Mouse (Mus musculus) midbrain, embryonic 11.5 days (tissue): ENCODE results near the gene Stk19. TPM values are rescaled to one million over a fixed set of nuclear protein-coding genes. Genes with fewer than 3 reads are reported as not detected.

Experiments used
- ATAC-seq: fragments of 200-750 bp; cut with Nextera tagmentation; 2 replicates; pipeline ENCODE4 v1.8.0; 2017; ENCODE audit warnings: moderate TSS enrichment, moderate library complexity; ENCODE audit not compliant: low FRiP score
- DNase-seq: peaks from one replicate; pipeline ENCODE4 v3.0.0; 2015; ENCODE audit warnings: low spot score; ENCODE audit errors: missing footprints
- H3K27ac ChIP-seq: fragments of 300-500 bp; sonication (generic); 2 replicates; pipeline ENCODE4 v1.5.1; 2014; ENCODE audit warnings: low read depth, low read length
- H3K27me3 ChIP-seq: fragments of 300-500 bp; sonication (generic); 2 replicates; pipeline ENCODE4 v1.6.1; 2014; ENCODE audit warnings: mild to moderate bottlenecking, low read length, moderate library complexity, mixed read lengths; ENCODE audit not compliant: control insufficient read depth, insufficient read depth
- H3K36me3 ChIP-seq: fragments of 300-500 bp; sonication (generic); 2 replicates; pipeline ENCODE4 v1.6.1; 2014; ENCODE audit warnings: mild to moderate bottlenecking, low read length, moderate library complexity, mixed read lengths; ENCODE audit not compliant: control insufficient read depth, insufficient read depth
- H3K4me1 ChIP-seq: fragments of 300-500 bp; sonication (generic); 2 replicates; pipeline ENCODE4 v1.6.1; 2014; ENCODE audit warnings: low read length; ENCODE audit not compliant: control insufficient read depth, insufficient read depth
- H3K4me2 ChIP-seq: fragments of 300-500 bp; sonication (generic); 2 replicates; pipeline ENCODE4 v1.6.1; 2014; ENCODE audit warnings: mild to moderate bottlenecking, moderate library complexity
- H3K4me3 ChIP-seq: fragments of 300-500 bp; sonication (generic); 2 replicates; pipeline ENCODE4 v1.5.1; 2014; ENCODE audit warnings: low read depth, low read length
- H3K9ac ChIP-seq: fragments of 300-500 bp; sonication (generic); 2 replicates; pipeline ENCODE4 v1.6.1; 2014; ENCODE audit warnings: low read length
- H3K9me3 ChIP-seq: fragments of 300-500 bp; sonication (generic); 2 replicates; pipeline ENCODE4 v1.6.1; 2016; ENCODE audit warnings: low read length; ENCODE audit not compliant: control insufficient read depth
- WGBS: fragments of 180-500 bp; shearing (Covaris S2); extraction: QIAGEN DNeasy Blood & Tissue Kit; methylation state at CpG from one replicate; pipeline ENCODE4 v1.1.7; 2014; 5-methylcytosine and 5-hydroxymethylcytosine counted together
- polyA plus RNA-seq: library from polyadenylated mRNA; unstranded; fragments of >200 nt; fragmentation: Nextera tagmentation; extraction: Ambion mirVana; gene quantifications from 2 replicates; pipeline ENCODE4 v1.2.1, GENCODE M21; 2014

Gene Stk19
- polyA plus RNA-seq, 1 experiment from 2014 or later, result 21.5 TPM

DNA sequence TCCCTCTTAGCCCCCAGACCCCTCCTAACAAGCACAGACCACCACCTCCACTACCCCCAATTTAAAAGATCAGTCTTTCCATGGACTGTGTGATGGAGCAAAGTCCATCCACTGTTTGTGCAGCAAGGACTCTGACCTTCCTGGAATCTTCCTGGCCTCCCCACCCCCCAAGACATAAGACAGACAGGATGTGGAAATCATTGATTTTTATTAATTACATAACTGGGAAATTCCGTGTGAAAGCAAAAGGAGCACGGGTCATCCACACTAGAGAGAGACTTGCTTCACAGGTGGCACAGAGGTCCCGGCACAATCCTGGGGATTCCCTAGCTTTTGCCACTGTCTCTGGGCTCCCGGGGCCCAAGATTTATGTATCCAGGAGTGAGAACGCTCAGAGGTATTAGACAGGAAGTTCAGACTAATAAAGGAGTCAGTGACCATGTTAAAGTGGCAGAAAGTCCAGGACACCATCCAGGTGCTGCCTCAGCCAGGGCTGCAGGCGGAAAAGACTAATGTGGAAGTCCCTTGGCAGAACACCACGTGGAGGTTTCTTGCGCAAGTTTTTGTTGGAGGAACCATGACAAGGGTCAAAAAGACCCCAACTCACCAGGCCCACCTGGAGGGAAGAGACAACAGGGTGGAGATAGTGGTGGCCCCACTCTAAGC, 25.8 kb upstream of the Stk19 start, which contains the start of gene Cfb:
TSS of gene Cfb (minus strand) at position 103 of the 666 bp plus-strand sequence.
- no peak for ATAC-seq
- WGBS, result 72% methylated on average over 8 of the region's 8 CpGs
- no peak within 1 kb of the TSS for H3K27ac ChIP-seq

GRCm38 (mm10) chr17:34861704-34862415, 25.1 kb upstream of the Stk19 start:
- H3K27me3 ChIP-seq, result no peaks in the 10 kb centered on the region
- ATAC-seq (no peak), DNase-seq (peak; percentile 77)
- H3K4me2 ChIP-seq, result no peak overlapping the region
- no peak overlapping the region for H3K4me3 ChIP-seq
- H3K9ac ChIP-seq, result no peak overlapping the region
- no peaks in the 10 kb centered on the region for H3K9me3 ChIP-seq
- H3K36me3 ChIP-seq, result no peaks in the 10 kb centered on the region
- 74% methylated on average over 13 of the region's 13 CpGs for WGBS
- H3K27ac ChIP-seq, result no peak overlapping the region
- H3K4me1 ChIP-seq, result no peaks in the 10 kb centered on the region

More for the DNA sequence above, 25.8 kb upstream of the Stk19 start, which contains the start of gene Cfb:
- Histone ChIP-seq H3K4me1 (no peaks in the 10 kb centered on the region), H3K9ac (no peak within 1 kb of the TSS), H3K36me3 (no peaks in the 10 kb centered on the region), H3K4me2 (no peak within 1 kb of the TSS), H3K27me3 (no peaks in the 10 kb centered on the region), H3K4me3 (no peak within 1 kb of the TSS), H3K9me3 (no peaks in the 10 kb centered on the region)
- DNase-seq, result peak; percentile 12

DNA sequence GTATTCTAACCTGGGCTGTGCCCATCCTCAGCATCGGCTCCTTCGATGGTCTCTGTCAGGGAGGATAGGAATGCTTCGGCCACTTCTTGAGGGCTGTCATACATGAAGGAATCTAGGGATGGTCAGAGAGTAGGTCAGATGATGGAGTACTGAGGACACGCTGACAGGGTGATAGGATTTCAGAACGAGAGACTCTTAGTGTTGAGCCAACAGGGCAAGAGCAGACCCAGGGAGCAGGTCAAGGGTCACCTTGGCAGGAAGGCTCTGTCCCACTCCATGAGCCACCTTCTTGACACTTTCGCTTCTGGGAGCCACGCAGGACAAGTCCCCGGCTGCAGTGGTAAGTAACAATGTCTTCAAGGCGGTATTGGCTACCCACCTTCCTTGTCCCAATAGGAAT, 23.8 kb upstream of the Stk19 start:
- Histone ChIP-seq H3K4me1 (no peaks in the 10 kb centered on the region), H3K9me3 (no peaks in the 10 kb centered on the region), H3K27me3 (no peaks in the 10 kb centered on the region), H3K4me3 (no peak overlapping the region), H3K27ac (no peak overlapping the region), H3K9ac (no peak overlapping the region), H3K36me3 (no peaks in the 10 kb centered on the region), H3K4me2 (no peak overlapping the region)
- no peak for ATAC-seq
- DNase-seq, result peak; percentile 39
- 91% methylated on average over 9 of the region's 9 CpGs for WGBS

DNA sequence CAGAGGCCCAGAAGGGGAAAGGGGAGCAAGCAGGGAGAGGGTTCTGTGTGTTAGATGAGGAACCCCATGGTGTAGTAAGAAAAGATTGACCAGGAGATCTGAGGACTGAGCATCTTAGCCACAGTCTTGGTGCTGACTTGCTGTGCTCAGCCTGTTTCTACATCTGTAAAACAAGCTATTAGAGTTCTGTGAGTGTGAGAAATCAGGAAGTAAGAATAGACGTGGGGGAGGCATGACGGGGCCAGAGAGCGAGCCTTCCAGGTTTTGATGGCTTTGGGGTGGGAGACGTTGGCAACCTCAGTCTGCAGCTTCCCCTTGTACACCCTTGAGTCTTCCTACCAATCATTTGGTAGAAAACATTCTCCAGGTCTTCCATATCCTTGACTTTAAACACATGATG, 21.9 kb upstream of the Stk19 start:
- no peak for ATAC-seq
- 80% methylated on average over 4 of the region's 4 CpGs for WGBS

GRCm38 (mm10) chr17:34855825-34856224, 19.1 kb upstream of the Stk19 start:
- ATAC-seq (peak; percentile 32; the same call in 1 of the 2 replicates), DNase-seq (peak; percentile 91)
- Histone ChIP-seq H3K27ac (no peak overlapping the region), H3K9me3 (no peaks in the 10 kb centered on the region), H3K9ac (no peak overlapping the region), H3K4me1 (peaks cover 8% of the 10 kb centered on the region), H3K27me3 (no peaks in the 10 kb centered on the region), H3K4me2 (no peak overlapping the region), H3K36me3 (peaks cover 2% of the 10 kb centered on the region; the same call in 1 of the 2 replicates), H3K4me3 (no peak overlapping the region)
- 45% methylated on average over 3 of the region's 3 CpGs for WGBS

More for the DNA sequence above, 21.9 kb upstream of the Stk19 start:
- peak; percentile 31 for DNase-seq
- H3K9me3 ChIP-seq, result no peaks in the 10 kb centered on the region
- H3K4me1 ChIP-seq, result no peaks in the 10 kb centered on the region
- no peak overlapping the region for H3K4me2 ChIP-seq
- H3K27ac ChIP-seq, result no peak overlapping the region
- H3K36me3 ChIP-seq, result peaks cover 2% of the 10 kb centered on the region; the same call in 1 of the 2 replicates
- H3K4me3 ChIP-seq, result no peak overlapping the region
- no peaks in the 10 kb centered on the region for H3K27me3 ChIP-seq
- H3K9ac ChIP-seq, result no peak overlapping the region

DNA sequence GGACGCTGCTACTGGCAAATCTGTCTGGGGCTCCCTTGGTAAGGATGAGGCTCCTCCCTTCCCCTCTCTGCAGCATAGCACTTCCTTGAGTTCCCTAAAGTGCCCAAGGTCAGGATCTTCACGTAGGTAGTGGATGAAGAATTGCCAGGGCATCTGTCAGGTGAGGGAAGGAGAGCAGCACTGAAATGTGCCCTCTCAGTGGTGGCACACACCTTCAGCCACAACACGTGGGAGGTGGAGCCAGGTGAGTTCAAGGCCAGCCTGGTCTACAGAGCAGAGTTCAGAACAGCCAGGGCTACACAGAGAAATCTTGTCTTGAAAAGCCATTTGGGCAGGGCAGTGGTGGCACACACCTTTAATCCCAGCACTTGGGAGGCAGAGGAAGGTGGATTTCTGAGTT, 18.0 kb upstream of the Stk19 start:
- ATAC-seq (no peak), DNase-seq (peak; percentile 79)
- H3K9me3 ChIP-seq, result no peaks in the 10 kb centered on the region
- no peak overlapping the region for H3K4me2 ChIP-seq
- no peaks in the 10 kb centered on the region for H3K27me3 ChIP-seq
- H3K27ac ChIP-seq, result no peak overlapping the region
- peaks cover 10% of the 10 kb centered on the region for H3K4me1 ChIP-seq
- no peak overlapping the region for H3K9ac ChIP-seq
- peaks cover 2% of the 10 kb centered on the region; the same call in 1 of the 2 replicates for H3K36me3 ChIP-seq
- no peak overlapping the region for H3K4me3 ChIP-seq
- 83% methylated on average over 3 of the region's 3 CpGs for WGBS

DNA sequence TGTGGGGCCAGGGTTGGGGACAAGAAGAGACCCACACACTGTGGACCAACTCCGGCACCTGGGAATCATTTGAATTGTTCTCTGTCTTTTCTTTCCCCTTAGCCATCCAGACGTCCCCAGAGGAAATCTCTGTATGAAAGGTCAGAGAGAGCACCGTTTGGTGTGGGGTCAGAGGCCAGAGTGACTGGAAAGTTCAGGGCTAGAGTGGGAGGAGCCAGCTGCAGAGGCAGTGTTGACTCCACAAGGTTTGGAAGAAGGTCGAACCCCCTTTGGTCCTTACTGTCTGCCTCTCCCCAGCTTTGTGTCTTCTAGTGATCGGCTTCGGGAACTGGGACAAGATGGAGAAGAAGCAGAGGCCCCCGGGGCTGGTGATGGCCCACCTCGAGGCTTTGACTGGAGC, 16.8 kb upstream of the Stk19 start:
- Histone ChIP-seq H3K4me2 (no peak overlapping the region), H3K36me3 (peaks cover 2% of the 10 kb centered on the region; the same call in 1 of the 2 replicates), H3K27ac (no peak overlapping the region), H3K9me3 (no peaks in the 10 kb centered on the region), H3K27me3 (no peaks in the 10 kb centered on the region), H3K4me3 (no peak overlapping the region), H3K4me1 (peaks cover 14% of the 10 kb centered on the region), H3K9ac (no peak overlapping the region)
- 80% methylated on average over 8 of the region's 8 CpGs for WGBS
- no peak for DNase-seq
- no peak for ATAC-seq

GRCm38 (mm10) chr17:34850517-34851125, 13.9 kb upstream of the Stk19 start:
- WGBS, result under 1% methylated on average over 25 of the region's 25 CpGs
- H3K4me1 ChIP-seq, result peaks cover 14% of the 10 kb centered on the region
- H3K4me2 ChIP-seq, result peak overlapping the region; percentile 86
- H3K9me3 ChIP-seq, result no peaks in the 10 kb centered on the region
- ATAC-seq (no peak; the same call in 1 of the 2 replicates), DNase-seq (no peak)
- H3K9ac ChIP-seq, result peak overlapping the region; percentile 84
- H3K4me3 ChIP-seq, result peak overlapping the region; percentile 72
- H3K27ac ChIP-seq, result no peak overlapping the region
- H3K27me3 ChIP-seq, result no peaks in the 10 kb centered on the region
- H3K36me3 ChIP-seq, result peaks cover 9% of the 10 kb centered on the region; the same call in 1 of the 2 replicates
